Mouse (Mus musculus) right cerebral cortex, postnatal 14 days (tissue): ENCODE measurements around the gene Snx32.
A peak's percentile ranks its signal among the peaks of the same experiment; 100 is the strongest.

Experiments
- DNase-seq: peaks from one replicate; pipeline ENCODE4 v3.0.0; 2022

Snx32 gene

DNA sequence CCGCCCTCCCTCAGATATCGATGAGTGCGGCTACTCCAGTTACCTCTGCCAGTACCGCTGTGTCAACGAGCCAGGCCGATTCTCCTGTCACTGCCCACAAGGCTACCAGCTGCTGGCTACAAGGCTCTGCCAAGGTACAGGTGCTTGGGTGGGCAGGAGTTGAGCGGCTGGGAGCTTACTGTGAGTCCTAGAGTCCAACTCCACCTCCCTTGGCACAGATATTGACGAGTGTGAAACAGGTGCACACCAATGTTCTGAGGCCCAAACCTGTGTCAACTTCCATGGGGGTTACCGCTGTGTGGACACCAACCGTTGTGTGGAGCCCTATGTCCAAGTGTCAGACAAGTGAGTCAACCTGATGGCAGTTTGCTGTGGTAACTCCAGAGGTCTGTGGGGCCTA, 30.3 kb downstream of the Snx32 start:
- no peak for DNase-seq

DNA sequence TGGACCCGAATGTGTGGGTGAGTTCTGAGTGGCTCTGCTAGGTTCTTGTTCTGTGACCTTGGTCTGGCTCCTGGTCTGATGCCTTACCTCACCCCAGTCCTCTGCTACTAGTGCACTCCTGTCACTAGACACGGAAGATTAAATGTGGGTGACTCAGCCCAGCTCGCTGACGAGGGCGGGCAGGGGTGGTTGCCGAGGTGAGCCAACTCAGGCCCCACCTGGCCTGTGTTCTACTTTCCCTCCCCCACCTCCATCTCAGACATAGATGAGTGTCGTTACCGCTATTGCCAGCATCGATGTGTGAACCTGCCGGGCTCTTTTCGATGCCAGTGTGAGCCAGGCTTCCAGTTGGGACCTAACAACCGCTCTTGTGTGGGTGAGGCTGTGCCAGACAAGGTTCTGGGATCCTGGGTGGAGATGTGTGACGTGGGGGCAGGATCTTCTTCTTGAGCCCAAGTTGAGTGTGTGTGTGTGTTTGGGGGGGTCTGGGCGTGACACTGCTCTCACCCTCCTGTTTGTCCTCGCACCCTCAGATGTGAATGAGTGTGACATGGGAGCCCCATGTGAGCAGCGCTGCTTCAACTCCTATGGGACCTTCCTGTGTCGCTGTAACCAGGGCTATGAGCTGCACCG, 32.6 kb downstream of the Snx32 start:
- no peak for DNase-seq

DNA sequence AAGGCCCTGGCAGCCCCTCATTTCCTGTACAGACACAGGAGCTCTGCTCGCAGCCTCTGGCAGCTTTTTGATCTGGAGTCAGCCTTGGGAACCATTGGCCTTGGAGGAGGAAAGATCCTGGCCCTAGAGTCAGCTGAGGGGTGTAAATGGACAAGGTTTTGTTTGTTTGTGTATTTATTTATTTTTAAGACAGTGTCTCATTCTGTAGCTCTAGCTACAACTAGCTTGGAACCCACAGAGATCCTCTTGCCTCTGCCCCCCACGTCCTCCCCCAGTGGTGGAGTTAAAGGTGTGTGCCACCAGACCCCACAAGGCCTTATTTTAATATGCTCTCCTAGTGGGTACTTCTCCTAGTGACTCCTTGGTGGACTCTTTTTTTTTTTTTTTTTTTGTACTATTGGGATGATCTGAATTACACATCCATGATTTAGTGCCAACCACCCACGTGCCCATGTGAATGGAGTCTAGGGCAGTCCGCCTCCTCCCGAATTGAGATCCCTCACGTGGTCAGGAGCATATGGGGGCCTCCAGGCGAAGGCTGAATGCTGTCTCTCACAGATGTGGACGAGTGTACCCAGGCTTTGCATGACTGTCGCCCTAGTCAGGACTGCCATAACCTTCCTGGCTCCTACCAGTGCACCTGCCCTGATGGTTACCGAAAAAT, 33.2 kb downstream of the Snx32 start:
- DNase-seq = no peak

DNA sequence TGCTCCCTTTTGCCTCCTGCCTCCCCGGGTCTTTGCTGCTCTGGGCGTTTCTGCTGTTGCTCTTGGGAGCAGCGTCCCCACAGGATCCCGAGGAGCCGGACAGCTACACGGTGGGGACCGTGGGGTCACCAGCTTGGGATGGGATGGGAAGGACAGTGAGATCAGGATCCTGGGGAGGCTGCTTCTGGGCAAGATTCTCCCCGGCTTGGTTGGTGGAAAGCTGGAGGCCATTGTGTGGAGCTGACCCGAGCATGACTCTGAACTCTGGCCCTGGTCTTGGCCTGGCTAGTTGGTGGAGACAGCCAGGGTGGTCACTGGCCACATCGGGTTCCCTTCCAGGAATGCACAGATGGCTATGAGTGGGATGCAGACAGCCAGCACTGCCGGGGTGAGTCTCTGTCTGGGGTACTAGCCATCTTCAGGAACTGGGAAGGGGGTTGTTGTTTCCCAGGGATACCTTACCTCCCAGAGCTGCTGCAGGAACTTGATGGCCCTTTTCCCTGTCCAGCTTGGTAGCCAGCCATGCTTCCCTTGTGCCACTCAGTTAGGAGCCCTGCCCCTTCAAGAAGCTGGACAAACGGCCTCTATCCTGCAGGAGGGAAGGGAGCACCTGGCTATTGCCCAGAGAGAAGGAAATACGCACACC, 35.1 kb downstream of the Snx32 start:
- DNase-seq = no peak

DNA sequence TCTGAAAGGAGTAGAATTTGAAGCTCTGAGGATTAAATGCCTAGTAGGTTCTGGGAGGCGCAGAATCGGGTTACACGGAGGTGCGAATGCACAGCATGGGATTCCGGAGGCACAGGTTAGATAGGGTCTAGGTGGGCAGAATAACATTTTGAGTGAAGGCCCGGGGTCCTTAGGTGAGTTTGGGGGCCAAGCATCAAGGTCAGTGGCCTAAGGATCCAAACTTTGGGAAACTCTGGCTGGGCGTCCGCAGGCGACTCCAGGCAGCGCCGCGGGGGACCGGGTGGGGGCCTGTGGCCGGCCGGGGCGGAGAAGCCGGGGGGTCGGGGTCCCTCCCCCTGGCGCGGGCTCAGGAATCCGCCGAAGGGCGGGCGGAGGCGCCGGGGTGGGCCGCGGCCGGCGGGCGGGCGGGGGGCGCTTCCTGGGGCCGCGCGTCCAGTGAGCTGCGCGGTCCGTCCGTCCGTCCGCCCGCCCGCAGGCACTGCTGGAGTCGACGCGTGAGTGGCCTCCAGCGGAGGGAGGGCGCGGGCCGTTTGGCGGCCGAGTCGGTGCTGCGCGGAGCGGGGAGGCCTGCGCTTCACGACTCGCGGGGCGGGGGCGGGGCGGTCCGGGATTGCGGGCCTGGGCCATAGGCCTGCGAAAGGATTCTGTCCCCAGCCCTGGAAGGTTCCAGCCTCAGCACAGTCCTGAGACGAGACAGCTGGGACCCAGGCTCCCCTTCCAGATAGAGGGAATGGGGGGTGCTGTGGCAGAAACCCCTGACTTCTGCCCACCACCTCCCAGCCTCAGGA, 35.9 kb downstream of the Snx32 start:
- peak; percentile 47 for DNase-seq

DNA sequence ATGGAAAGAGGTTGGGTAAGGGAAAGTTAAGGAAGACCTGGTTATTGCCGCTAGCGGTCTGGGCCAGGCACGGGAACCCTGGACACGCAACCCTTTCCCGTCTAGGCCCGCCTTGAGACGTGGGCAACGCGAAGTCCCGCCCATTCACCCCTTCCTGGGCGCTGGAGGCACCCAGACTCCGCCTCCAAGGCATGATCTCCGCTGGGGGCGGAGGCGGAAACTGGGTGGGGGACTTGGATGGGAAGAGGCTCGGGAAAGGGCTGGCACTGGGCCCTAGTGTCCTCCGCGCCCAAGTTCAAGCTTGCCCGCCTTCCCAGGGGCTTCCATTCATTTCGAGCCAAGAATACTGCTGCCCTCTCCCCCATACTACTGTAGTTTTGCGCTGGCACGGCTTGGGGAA, 36.6 kb downstream of the Snx32 start, which contains the start of gene Efemp2:
Gene Efemp2 (plus strand): TSS at position 235 of the 400 bp plus-strand sequence.
- DNase-seq = peak; percentile 68

DNA sequence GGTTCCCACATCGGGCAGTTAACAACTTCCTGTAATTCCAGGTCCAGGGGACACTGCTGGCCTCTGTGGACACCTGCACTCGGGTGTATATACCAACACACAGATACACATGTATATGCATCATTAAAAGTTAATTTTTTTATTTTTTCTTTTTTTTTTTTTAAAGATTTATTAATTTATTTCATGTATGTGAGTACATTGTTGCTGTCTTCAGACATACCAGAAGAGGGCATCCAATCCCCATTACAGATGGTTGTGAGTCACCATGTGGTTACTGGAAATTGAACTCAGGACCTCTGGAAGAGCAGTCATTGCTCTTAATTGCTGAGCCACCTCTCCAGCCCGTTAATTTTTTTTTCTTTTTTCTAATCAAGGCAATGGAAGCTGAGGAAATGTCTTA, 37.5 kb downstream of the Snx32 start:
- DNase-seq = no peak

DNA sequence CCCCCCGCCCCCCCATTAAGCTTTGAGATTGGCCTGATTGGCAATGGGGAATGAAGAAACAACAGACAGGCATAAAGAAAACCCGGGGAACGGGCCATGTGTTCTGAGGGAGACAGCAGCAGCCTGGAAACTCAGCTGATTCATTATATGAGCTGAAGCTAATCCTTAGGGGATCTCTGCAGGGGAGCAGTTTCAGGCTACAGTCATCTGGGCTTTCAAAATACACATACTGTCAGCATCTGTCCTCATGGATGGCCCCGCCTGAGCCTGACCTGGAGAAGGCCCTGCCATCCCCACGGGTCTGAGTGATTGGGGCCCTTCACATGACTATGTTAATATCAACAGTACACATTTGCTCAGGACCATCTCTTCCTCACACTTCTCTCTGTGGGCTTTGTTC, 38.5 kb downstream of the Snx32 start:
- no peak for DNase-seq

DNA sequence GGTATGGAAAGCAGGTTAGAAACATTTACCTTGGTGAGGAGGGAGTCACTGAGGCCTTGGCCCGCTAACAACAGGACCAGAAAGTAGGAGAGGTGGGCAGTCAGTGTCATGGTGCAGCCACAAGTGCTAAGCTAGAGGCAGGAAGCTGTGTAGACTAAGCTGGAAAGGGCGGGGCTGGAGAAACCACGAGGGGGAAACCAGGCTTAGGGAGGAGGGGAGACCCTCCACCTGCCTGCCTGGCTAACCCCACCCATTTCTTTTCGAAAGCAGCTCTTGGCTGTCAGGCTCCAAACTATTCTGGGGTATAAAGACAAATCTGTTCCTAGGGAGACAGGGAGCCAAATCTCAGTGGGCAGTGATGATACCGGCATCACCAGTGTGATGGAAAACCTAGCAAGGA, 42.0 kb downstream of the Snx32 start, which contains the start of gene Ctsw:
Gene Ctsw (minus strand): TSS at position 134 of the 400 bp plus-strand sequence.
- DNase-seq = no peak

DNA sequence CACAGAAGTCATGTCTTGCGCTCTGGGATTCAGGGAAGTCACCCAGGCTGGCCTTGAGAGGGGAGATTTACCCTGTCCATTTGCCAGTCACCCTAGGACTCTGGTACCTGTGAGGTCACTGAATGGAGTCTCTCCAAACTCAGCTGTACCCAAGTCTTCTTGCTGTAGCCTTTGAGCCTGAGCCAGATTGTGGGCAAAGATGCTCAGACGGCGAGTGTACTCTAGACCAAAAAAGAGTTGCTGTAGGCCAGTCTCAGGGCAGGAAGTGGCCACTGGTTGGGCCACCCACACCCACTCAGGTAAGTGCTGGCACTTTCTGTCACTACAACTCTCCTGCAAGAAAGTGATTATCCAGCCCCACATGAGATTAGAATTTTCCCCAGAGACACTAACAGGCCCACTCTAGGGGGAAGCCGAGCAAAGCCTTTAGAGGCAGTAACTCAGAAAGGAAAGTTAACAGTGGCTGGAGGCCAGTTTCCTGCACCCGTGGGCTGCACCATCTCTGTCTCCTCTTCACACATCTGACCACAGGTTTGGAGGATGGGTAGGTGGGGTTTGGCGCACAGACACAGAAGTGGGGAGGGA, 43.3 kb downstream of the Snx32 start:
- no peak for DNase-seq

DNA sequence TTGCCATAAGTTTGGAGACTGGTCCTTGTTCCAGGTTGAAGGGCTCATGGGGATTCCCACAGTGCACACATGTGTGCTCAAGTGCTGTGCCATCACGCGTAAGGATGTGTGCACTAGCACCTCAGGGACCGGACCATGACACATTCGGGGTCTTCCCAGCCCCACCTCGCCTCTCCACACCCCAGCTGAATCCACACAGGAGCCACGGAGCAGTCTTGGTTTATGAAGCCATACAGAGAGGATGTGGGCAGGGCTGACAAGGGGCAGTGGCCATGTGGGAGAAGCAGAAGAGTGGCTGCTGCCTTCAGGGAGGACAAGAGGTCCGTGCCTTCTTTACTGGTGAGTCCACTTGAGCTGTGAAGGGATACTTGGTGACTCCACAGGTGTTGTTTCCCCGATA, 45.3 kb downstream of the Snx32 start:
- DNase-seq = no peak

DNA sequence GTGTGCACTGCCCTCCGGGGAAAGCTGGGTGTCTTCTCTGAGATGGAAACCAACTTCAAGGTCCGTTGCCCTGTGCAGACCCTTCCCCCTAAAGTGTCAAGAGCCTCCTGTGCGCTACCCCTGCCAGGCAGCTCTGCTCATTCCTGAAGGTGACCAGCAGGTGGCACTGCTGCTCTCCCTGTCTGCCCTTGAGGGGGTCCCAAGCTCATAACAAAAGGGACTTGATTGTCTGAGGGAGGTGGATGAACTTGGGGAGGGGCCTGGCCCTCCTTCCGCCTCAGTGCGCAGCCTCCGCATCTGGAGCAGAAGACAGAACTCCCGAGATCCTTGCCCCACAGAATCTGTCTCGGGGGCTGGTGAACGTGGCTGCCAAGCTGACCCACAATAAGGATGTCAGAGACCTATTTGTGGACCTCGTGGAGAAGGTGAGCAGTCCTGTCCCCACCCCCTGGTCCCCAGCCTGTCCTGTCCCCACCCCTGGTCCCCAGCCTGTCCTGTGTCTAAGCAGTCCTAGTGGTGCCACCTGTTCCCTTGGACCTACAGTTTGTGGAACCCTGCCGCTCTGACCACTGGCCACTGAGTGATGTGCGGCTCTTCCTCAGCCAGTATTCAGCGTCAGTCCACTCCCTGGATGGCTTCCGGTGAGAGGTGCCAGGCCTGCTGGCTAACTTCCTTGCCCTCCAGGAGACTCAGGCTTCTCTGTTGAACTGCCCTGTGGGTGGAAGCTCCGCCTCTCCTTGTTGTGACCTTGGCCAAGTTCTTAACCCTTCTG, 46.4 kb downstream of the Snx32 start:
- DNase-seq = peak; percentile 60

DNA sequence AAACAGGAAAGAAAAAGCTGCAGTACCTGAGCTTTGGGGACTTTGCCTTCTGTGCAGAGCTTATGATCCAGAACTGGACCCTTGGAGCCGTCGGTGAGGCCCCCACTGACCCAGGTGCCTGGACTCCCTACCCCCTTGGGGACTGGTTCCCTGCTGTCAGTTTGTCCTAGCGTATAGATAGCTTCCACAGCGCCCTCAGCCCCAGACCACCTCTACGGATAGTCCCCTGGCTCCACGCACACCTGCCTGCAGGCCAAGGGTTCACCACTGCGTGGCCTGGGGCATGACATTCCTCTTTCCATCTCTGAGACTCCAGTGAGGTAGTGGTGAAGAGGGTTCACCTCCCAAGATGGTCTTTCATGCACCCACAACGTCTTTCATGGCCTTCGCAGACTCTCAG, 47.1 kb downstream of the Snx32 start:
- DNase-seq = no peak

DNA sequence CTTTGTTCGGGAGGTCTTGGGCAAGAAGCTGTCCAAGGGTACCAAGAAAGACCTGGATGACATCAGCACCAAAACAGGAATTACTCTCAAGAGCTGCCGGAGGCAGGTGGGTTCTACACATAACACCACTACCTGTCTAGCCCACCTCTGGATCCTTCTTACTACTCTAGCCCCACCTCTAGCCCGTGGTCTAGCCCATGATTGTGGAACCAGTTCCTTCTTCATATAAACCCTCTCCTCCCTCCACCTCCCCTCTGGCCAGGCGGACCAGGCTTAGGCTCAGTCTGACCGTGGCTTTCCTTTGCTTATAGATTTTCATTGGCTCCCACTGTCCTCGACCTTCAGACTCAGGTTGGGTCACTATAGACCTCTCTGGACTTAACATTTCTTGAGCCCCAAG, 48.9 kb downstream of the Snx32 start:
- DNase-seq = no peak

DNA sequence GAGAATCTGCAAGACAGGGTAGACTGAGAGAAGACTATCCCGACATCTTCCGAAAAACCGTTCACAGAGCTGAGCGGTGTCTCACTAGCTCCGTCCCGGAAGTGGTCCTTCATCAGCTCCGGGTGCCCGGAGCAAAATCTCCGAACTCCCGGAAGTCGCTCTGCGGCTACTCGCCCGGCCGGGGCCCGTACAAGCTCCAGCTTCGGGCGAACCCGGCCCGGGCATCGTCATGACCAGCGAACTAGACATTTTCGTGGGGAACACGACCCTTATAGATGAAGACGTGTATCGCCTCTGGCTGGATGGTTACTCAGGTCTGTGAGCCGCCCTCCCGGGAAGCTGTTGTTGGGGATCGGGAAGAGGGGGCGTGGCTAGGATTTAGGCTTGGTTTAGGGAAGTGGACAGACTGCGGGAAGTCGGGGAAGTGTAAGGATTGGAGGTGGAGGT, 49.9 kb downstream of the Snx32 start, which contains the start of gene Fibp:
Gene Fibp (plus strand): TSS at position 151 of the 447 bp plus-strand sequence.
- peak; percentile 88 for DNase-seq

DNA sequence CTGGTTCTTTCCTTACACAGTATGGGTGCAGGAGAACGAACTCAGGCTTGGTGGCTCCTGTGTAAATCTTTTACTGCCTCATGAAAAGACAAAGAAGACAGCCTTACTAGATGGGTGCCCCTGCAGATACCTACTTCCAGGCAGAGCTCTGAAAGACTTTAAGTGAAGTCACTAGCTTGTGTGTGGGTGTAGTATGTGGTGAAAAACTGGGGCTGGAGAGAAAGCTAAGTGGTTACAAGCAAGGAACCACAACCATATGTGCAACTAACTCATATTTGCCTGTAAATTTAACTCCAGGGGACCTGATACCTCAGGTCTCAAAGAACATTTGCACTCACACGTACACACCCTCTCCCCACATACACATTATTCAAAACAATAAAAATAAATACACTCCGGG, 50.4 kb downstream of the Snx32 start:
- DNase-seq = no peak

DNA sequence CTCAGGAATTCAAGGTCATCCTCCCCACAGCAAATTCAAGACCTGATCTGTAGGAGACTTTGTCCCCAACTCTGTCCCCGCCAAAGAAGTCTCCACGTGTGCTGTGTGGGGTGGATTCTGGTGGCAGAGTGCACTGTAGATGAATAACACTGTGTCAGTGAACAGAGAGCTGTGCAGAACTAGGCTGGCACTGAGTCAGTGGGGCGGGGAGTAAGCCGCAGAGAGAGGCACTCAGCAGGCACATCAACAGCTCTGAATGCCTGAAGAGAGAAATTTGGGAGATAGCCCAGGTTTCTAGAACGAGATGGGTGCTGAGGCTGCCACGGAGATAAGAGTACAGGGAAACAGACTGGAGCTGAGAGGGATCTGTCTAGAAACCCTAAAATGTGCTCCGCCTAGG, 51.3 kb downstream of the Snx32 start:
- DNase-seq = peak; percentile 52

DNA sequence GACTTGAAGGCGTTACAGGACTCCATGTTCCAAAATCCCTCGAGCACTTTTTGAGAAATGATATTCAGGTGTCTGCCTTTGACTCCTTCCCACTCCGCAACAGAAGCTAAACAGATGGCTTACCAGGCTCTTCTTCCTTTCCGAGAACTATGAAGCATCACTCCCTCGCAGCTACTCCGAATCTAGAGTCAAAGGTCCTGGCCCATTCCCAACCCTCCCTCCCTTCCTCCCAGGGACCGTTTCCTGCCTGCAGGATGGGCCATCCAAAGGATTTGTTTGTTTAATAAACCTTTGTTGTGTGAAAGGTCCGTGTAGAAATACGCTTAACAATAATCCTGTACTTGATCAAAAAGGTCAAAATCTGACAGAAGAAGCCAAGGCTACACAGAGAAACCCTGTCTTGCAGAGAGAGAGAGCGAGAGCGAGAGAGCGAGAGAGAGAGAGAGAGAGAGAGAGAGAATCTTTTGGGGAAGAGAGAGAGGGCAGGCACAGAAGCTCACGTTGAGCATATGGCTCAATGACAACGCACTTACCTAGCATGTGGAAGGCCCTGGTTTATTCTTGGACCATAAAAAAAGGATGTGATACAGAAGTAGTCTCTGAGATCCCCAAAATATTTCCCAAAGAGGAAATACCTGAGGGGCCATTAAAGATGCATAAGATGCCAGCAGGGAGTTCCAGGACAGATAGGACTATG, 52.4 kb downstream of the Snx32 start, which contains the start of gene Ccdc85b:
Gene Ccdc85b (minus strand): TSS at position 149 of the 697 bp plus-strand sequence.
- DNase-seq = no peak

DNA sequence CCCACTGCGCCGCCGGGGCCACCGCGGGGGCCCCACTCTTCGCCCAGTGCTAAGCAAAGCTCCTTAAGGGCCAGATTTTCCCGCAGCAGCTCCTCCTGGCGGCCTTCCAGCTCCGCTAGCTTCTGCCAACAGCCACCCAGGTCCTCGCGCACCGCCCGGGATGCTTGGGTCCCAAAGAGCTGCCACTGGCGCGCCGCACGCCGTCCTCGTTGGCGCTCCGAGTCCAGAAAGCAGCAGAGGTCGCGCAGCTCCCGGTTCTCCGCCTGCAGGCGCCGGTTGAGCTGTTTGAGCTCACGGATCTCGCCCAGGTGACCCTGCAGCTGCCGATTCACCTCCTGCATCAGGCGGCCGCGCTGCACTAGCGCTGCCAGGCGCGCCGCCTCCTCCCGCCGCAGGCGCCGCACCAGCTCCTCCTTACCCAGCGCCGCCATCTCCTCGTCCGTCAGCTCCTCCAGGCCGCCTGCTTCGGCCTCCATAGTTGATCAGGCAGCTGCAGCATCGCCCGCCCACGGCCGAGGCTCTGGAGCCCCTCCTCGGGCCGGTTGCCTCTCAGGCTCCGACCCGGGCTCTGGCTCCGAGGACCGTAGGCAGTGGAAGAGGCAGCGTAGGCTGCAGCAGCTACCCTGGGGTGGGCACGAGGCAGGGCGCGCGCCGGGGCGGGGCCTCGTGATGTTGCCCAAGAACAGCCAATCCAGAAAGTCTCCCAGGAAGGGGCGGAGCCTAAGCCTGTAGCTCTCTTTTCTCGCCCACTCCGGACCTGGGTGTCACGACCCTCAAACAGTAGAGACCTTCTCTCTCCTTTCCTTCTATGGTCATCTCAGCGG, 53.2 kb downstream of the Snx32 start:
- DNase-seq = peak; percentile 96

DNA sequence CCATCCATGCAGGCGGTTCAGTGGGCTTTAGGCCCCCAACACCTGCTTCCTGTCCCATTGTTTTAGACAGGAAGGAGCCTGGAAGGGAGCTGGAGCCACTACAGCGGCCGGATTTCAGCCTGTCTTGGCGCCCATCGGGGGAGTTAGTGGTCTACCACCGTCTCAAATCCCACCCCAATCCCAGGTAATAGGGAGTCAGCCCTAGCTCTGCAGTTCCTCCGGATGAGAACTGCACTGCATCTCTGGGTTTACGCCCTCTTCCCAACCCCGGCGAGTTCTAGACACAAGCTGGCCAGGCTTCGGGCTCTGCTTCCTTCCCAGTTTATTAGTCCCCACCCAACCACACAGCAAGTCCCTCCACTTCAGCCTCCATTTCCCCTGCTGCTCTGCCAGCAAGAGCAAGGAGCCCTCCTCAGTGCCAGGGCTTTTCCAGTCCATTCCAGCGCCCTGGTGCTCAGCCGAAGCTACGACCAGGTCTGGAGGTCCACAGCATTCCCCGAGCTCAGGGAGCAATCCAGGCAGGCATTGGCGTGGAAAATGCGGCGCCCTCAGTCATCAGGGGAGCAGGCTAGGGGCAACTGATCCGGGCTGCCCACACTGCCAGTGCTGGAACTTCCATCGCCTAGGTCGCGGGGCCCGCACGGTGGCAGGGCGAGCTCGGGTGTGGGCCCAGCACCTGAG, 54.0 kb downstream of the Snx32 start:
- no peak for DNase-seq
